Mouse (Mus musculus): ENCODE results near the gene Asphd2. TPM values are rescaled to one million over a fixed set of nuclear protein-coding genes. Genes with fewer than 3 reads are reported as not detected.

Gene Asphd2
- polyA plus RNA-seq, 1 experiment from 2014 or later = not detected

GRCm38 (mm10) chr5:112355493-112355892, 39.2 kb downstream of the Asphd2 start:
- WGBS (ENCODE audit: missing documents) = 38% methylated on average over 6 of the region's 6 CpGs
- H3K36me3 ChIP-seq (ENCODE audit: inconsistent target) = peaks cover 45% of the 10 kb centered on the region
- no peak overlapping the region for H3K4me3 ChIP-seq (ENCODE audit: inconsistent target)
- peak overlapping the region; percentile 31; the same call in 1 of the 2 replicates for H3K27ac ChIP-seq
- H3K79me2 ChIP-seq (ENCODE audit: inconsistent target) = no peaks in the 10 kb centered on the region

- no peak overlapping the region for H3K27ac ChIP-seq
- WGBS (ENCODE audit: missing documents) = 87% methylated on average over 7 of the region's 8 CpGs
- peaks cover 8% of the 10 kb centered on the region; the same call in 1 of the 2 replicates for H3K79me2 ChIP-seq (ENCODE audit: inconsistent target)
- no peak overlapping the region for H3K4me3 ChIP-seq (ENCODE audit: inconsistent target)
- peaks cover 67% of the 10 kb centered on the region for H3K36me3 ChIP-seq (ENCODE audit: inconsistent target)
Measured at GRCm38 (mm10) chr5:112349169-112349568, 45.5 kb downstream of the Asphd2 start.

- H3K79me2 ChIP-seq (ENCODE audit: inconsistent target) = peaks cover 17% of the 10 kb centered on the region
- no peak overlapping the region for H3K4me3 ChIP-seq (ENCODE audit: inconsistent target)
- WGBS (ENCODE audit: missing documents) = 96% methylated on average over 16 of the region's 16 CpGs
- peaks cover 48% of the 10 kb centered on the region for H3K36me3 ChIP-seq (ENCODE audit: inconsistent target)
- H3K27ac ChIP-seq = no peak overlapping the region
Measured at GRCm38 (mm10) chr5:112346211-112346965, 48.3 kb downstream of the Asphd2 start.

GRCm38 (mm10) chr5:112344092-112344960, 50.3 kb downstream of the Asphd2 start:
- Histone ChIP-seq H3K79me2 (ENCODE audit: inconsistent target) (peaks cover 34% of the 10 kb centered on the region), H3K27ac (no peak overlapping the region), H3K4me3 (ENCODE audit: inconsistent target) (no peak overlapping the region), H3K36me3 (ENCODE audit: inconsistent target) (peaks cover 34% of the 10 kb centered on the region)
- WGBS (ENCODE audit: missing documents) = 42% methylated on average over 6 of the region's 6 CpGs

- Histone ChIP-seq H3K36me3 (ENCODE audit: inconsistent target) (peaks cover 33% of the 10 kb centered on the region), H3K27ac (peak overlapping the region; percentile 52)
- 0% methylated on average over 23 of the region's 24 CpGs for WGBS (ENCODE audit: missing documents)
Measured at GRCm38 (mm10) chr5:112343205-112343595, 51.5 kb downstream of the Asphd2 start.

GRCm38 (mm10) chr5:112342463-112343204, 52.0 kb downstream of the Asphd2 start, which contains the start of the genes Srrd and Hps4:
Gene Srrd, minus strand, starts transcription at chr5:112343040.
Gene Hps4, plus strand, starts transcription at chr5:112343083.
- Histone ChIP-seq H3K27ac (peak within 1 kb of the TSS; percentile 78), H3K4me3 (ENCODE audit: inconsistent target) (peak within 1 kb of the TSS; percentile 89), H3K79me2 (ENCODE audit: inconsistent target) (peaks cover 35% of the 10 kb centered on the region), H3K36me3 (ENCODE audit: inconsistent target) (peaks cover 33% of the 10 kb centered on the region)
- WGBS (ENCODE audit: missing documents) = 4% methylated on average over 40 of the region's 64 CpGs

More at GRCm38 (mm10) chr5:112343205-112343595, 51.5 kb downstream of the Asphd2 start:
- Histone ChIP-seq H3K4me3 (ENCODE audit: inconsistent target) (peak overlapping the region; percentile 69), H3K79me2 (ENCODE audit: inconsistent target) (peaks cover 35% of the 10 kb centered on the region)

GRCm38 (mm10) chr5:112339215-112339614, 55.5 kb downstream of the Asphd2 start:
- WGBS (ENCODE audit: missing documents) = 98% methylated on average over 6 of the region's 7 CpGs

GRCm38 (mm10) chr5:112337004-112337403, 57.7 kb downstream of the Asphd2 start:
- Histone ChIP-seq H3K27ac (no peak overlapping the region), H3K36me3 (ENCODE audit: inconsistent target) (peaks cover 73% of the 10 kb centered on the region), H3K79me2 (ENCODE audit: inconsistent target) (peaks cover 20% of the 10 kb centered on the region), H3K4me3 (ENCODE audit: inconsistent target) (no peak overlapping the region)
- 94% methylated on average over 22 of the region's 22 CpGs for WGBS (ENCODE audit: missing documents)

More at GRCm38 (mm10) chr5:112339215-112339614, 55.5 kb downstream of the Asphd2 start:
- Histone ChIP-seq H3K36me3 (ENCODE audit: inconsistent target) (peaks cover 52% of the 10 kb centered on the region), H3K4me3 (ENCODE audit: inconsistent target) (no peak overlapping the region), H3K79me2 (ENCODE audit: inconsistent target) (peaks cover 27% of the 10 kb centered on the region), H3K27ac (no peak overlapping the region)

GRCm38 (mm10) chr5:112335473-112335872, 59.2 kb downstream of the Asphd2 start:
- H3K79me2 ChIP-seq (ENCODE audit: inconsistent target) = peaks cover 13% of the 10 kb centered on the region
- no peak overlapping the region for H3K4me3 ChIP-seq (ENCODE audit: inconsistent target)
- WGBS (ENCODE audit: missing documents) = 73% methylated on average over 2 of the region's 2 CpGs
- peaks cover 88% of the 10 kb centered on the region for H3K36me3 ChIP-seq (ENCODE audit: inconsistent target)
- no peak overlapping the region for H3K27ac ChIP-seq

Other genes starting within 250 kb of the Asphd2 start
- gene Cryba4, start 142.3 kb downstream of the Asphd2 start, polyA plus RNA-seq (2018) = 0.62 to 5.3 TPM (median 3.6 TPM) in 3 replicates
- gene Crybb1, start 139.1 kb downstream of the Asphd2 start, polyA plus RNA-seq (2018) = not detected in 3 replicates
- gene Tpst2, start 118.2 kb downstream of the Asphd2 start, polyA plus RNA-seq (2018) = 51.3 to 89.5 TPM (median 52.2 TPM) in 3 replicates
- 27.6 to 29.7 TPM (median 28.0 TPM) in 3 replicates for gene Tfip11, start 68.5 kb downstream of the Asphd2 start, polyA plus RNA-seq (2018)
- 10.4 to 27.3 TPM (median 21.2 TPM) in 3 replicates for gene Srrd, start 51.8 kb downstream of the Asphd2 start, polyA plus RNA-seq (2018)
- gene Hps4, start 51.8 kb downstream of the Asphd2 start, polyA plus RNA-seq (2018) = 10.1 to 18.2 TPM (median 17.9 TPM) in 3 replicates
- gene Gm6583, start 38.8 kb downstream of the Asphd2 start, polyA plus RNA-seq (2018) = 0.06 TPM in 1 of 3 replicates, not detected in the others
- gene Gm6588, start 54.6 kb upstream of the Asphd2 start, polyA plus RNA-seq (2018) = not detected in 3 replicates
- not detected in 3 replicates for gene Sez6l, start 182.3 kb upstream of the Asphd2 start, polyA plus RNA-seq (2018)